Mouse (Mus musculus): Measurements from ENCODE around the gene Samd8. TPM values are rescaled to one million over a fixed set of nuclear protein-coding genes. Genes with fewer than 3 reads are reported as not detected.

Samd8 gene
- polyA plus RNA-seq, 1 experiment, result 34.2 TPM

- TF ChIP-seq POLR2A (IDR thresholded peaks at IDR 0.05; ENCODE audit: insufficient read depth, low read length), result no peak
- TF ChIP-seq CTCF (IDR thresholded peaks at IDR 0.05; ENCODE audit: low read depth, low read length), result no peak
- H3K4me1 ChIP-seq (ENCODE audit: control insufficient read depth, insufficient read depth, low read length), result no peaks in the 10 kb centered on the region
- no peak overlapping the region for H3K4me3 ChIP-seq (ENCODE audit: low read depth, low read length)
Measured at GRCm38 (mm10) chr14:21764646-21765045, 14.3 kb downstream of the Samd8 start.

GRCm38 (mm10) chr14:21765754-21766397 is 15.5 kb downstream of the Samd8 start:
- Histone ChIP-seq H3K4me3 (ENCODE audit: low read depth, low read length) (no peak overlapping the region), H3K36me3 (ENCODE audit: control insufficient read depth, insufficient read depth, low read length, poor library complexity, severe bottlenecking) (no peaks in the 10 kb centered on the region), H3K27ac (ENCODE audit: insufficient read depth, low read length) (no peak overlapping the region), H3K27me3 (ENCODE audit: control insufficient read depth, insufficient read depth, low read length, poor library complexity, severe bottlenecking) (no peaks in the 10 kb centered on the region), H3K9me3 (replicated peaks; ENCODE audit: control insufficient read depth, insufficient read depth, low read length, poor library complexity, severe bottlenecking) (no peaks in the 10 kb centered on the region), H3K9ac (ENCODE audit: low read depth, poor library complexity, severe bottlenecking) (no peak overlapping the region), H3K4me1 (ENCODE audit: control insufficient read depth, insufficient read depth, low read length) (peaks cover 2% of the 10 kb centered on the region)
- TF ChIP-seq CTCF (IDR thresholded peaks at IDR 0.05; ENCODE audit: low read depth, low read length), result no peak
- no peak for TF ChIP-seq POLR2A (IDR thresholded peaks at IDR 0.05; ENCODE audit: insufficient read depth, low read length)
- no peak for TF ChIP-seq EP300 (IDR thresholded peaks at IDR 0.05; ENCODE audit: insufficient read depth, low read depth, low read length)

More at GRCm38 (mm10) chr14:21764646-21765045, 14.3 kb downstream of the Samd8 start:
- Histone ChIP-seq H3K9ac (ENCODE audit: low read depth, poor library complexity, severe bottlenecking) (no peak overlapping the region), H3K36me3 (ENCODE audit: control insufficient read depth, insufficient read depth, low read length, poor library complexity, severe bottlenecking) (no peaks in the 10 kb centered on the region), H3K27ac (ENCODE audit: insufficient read depth, low read length) (no peak overlapping the region), H3K9me3 (replicated peaks; ENCODE audit: control insufficient read depth, insufficient read depth, low read length, poor library complexity, severe bottlenecking) (no peaks in the 10 kb centered on the region), H3K27me3 (ENCODE audit: control insufficient read depth, insufficient read depth, low read length, poor library complexity, severe bottlenecking) (no peaks in the 10 kb centered on the region)

- Histone ChIP-seq H3K9me3 (replicated peaks; ENCODE audit: control insufficient read depth, insufficient read depth, low read length, poor library complexity, severe bottlenecking) (no peaks in the 10 kb centered on the region), H3K9ac (ENCODE audit: low read depth, poor library complexity, severe bottlenecking) (no peak overlapping the region), H3K4me1 (ENCODE audit: control insufficient read depth, insufficient read depth, low read length) (peaks cover 2% of the 10 kb centered on the region), H3K27ac (ENCODE audit: insufficient read depth, low read length) (no peak overlapping the region), H3K4me3 (ENCODE audit: low read depth, low read length) (no peak overlapping the region), H3K27me3 (ENCODE audit: control insufficient read depth, insufficient read depth, low read length, poor library complexity, severe bottlenecking) (no peaks in the 10 kb centered on the region), H3K36me3 (ENCODE audit: control insufficient read depth, insufficient read depth, low read length, poor library complexity, severe bottlenecking) (no peaks in the 10 kb centered on the region)
- no peak for TF ChIP-seq POLR2A (IDR thresholded peaks at IDR 0.05; ENCODE audit: insufficient read depth, low read length)
- TF ChIP-seq EP300 (IDR thresholded peaks at IDR 0.05; ENCODE audit: insufficient read depth, low read depth, low read length), result no peak
- TF ChIP-seq CTCF (IDR thresholded peaks at IDR 0.05; ENCODE audit: low read depth, low read length), result no peak
Measured at GRCm38 (mm10) chr14:21766398-21766958, 16.1 kb downstream of the Samd8 start.

- H3K9ac ChIP-seq (ENCODE audit: low read depth, poor library complexity, severe bottlenecking), result no peak overlapping the region
- peaks cover 2% of the 10 kb centered on the region for H3K4me1 ChIP-seq (ENCODE audit: control insufficient read depth, insufficient read depth, low read length)
- H3K9me3 ChIP-seq (replicated peaks; ENCODE audit: control insufficient read depth, insufficient read depth, low read length, poor library complexity, severe bottlenecking), result 0 out of 2 replicates have a peak, but pooled peaks cover under 1% of the 10 kb centered on the region
- TF ChIP-seq POLR2A (IDR thresholded peaks at IDR 0.05; ENCODE audit: insufficient read depth, low read length) (no peak), CTCF (IDR thresholded peaks at IDR 0.05; ENCODE audit: low read depth, low read length) (no peak), EP300 (IDR thresholded peaks at IDR 0.05; ENCODE audit: insufficient read depth, low read depth, low read length) (no peak)
- peaks cover 10% of the 10 kb centered on the region for H3K36me3 ChIP-seq (ENCODE audit: control insufficient read depth, insufficient read depth, low read length, poor library complexity, severe bottlenecking)
- H3K27ac ChIP-seq (ENCODE audit: insufficient read depth, low read length), result no peak overlapping the region
- H3K27me3 ChIP-seq (ENCODE audit: control insufficient read depth, insufficient read depth, low read length, poor library complexity, severe bottlenecking), result no peaks in the 10 kb centered on the region
- H3K4me3 ChIP-seq (ENCODE audit: low read depth, low read length), result no peak overlapping the region
Measured at GRCm38 (mm10) chr14:21772506-21773281, 22.4 kb downstream of the Samd8 start.

GRCm38 (mm10) chr14:21773946-21774345 is 23.6 kb downstream of the Samd8 start:
- H3K4me1 ChIP-seq (ENCODE audit: control insufficient read depth, insufficient read depth, low read length), result peaks cover 2% of the 10 kb centered on the region
- peaks cover 13% of the 10 kb centered on the region for H3K36me3 ChIP-seq (ENCODE audit: control insufficient read depth, insufficient read depth, low read length, poor library complexity, severe bottlenecking)
- H3K27me3 ChIP-seq (ENCODE audit: control insufficient read depth, insufficient read depth, low read length, poor library complexity, severe bottlenecking), result no peaks in the 10 kb centered on the region
- H3K27ac ChIP-seq (ENCODE audit: insufficient read depth, low read length), result no peak overlapping the region
- no peak overlapping the region for H3K4me3 ChIP-seq (ENCODE audit: low read depth, low read length)
- H3K9me3 ChIP-seq (replicated peaks; ENCODE audit: control insufficient read depth, insufficient read depth, low read length, poor library complexity, severe bottlenecking), result peaks cover 4% of the 10 kb centered on the region
- no peak overlapping the region for H3K9ac ChIP-seq (ENCODE audit: low read depth, poor library complexity, severe bottlenecking)
- TF ChIP-seq CTCF (IDR thresholded peaks at IDR 0.05; ENCODE audit: low read depth, low read length) (no peak), POLR2A (IDR thresholded peaks at IDR 0.05; ENCODE audit: insufficient read depth, low read length) (no peak), EP300 (IDR thresholded peaks at IDR 0.05; ENCODE audit: insufficient read depth, low read depth, low read length) (no peak)

- TF ChIP-seq CTCF (IDR thresholded peaks at IDR 0.05; ENCODE audit: low read depth, low read length) (no peak), POLR2A (IDR thresholded peaks at IDR 0.05; ENCODE audit: insufficient read depth, low read length) (no peak), EP300 (IDR thresholded peaks at IDR 0.05; ENCODE audit: insufficient read depth, low read depth, low read length) (no peak)
- peaks cover 18% of the 10 kb centered on the region for H3K36me3 ChIP-seq (ENCODE audit: control insufficient read depth, insufficient read depth, low read length, poor library complexity, severe bottlenecking)
- H3K9me3 ChIP-seq (replicated peaks; ENCODE audit: control insufficient read depth, insufficient read depth, low read length, poor library complexity, severe bottlenecking), result peaks cover 4% of the 10 kb centered on the region
- no peaks in the 10 kb centered on the region for H3K4me1 ChIP-seq (ENCODE audit: control insufficient read depth, insufficient read depth, low read length)
- H3K27me3 ChIP-seq (ENCODE audit: control insufficient read depth, insufficient read depth, low read length, poor library complexity, severe bottlenecking), result no peaks in the 10 kb centered on the region
- no peak overlapping the region for H3K27ac ChIP-seq (ENCODE audit: insufficient read depth, low read length)
- no peak overlapping the region for H3K4me3 ChIP-seq (ENCODE audit: low read depth, low read length)
- H3K9ac ChIP-seq (ENCODE audit: low read depth, poor library complexity, severe bottlenecking), result no peak overlapping the region
Measured at GRCm38 (mm10) chr14:21776201-21776600, 25.9 kb downstream of the Samd8 start.
